Mouse (Mus musculus) lung, adult 2 months (tissue): ENCODE data around the gene Ldlr.
A peak's percentile ranks its signal among the peaks of the same experiment; 100 is the strongest.

Experiments
- CTCF ChIP-seq: fragments of 200-500 bp; IDR thresholded peaks from 2 replicates; pipeline ENCODE4 v1.5.1; 2011; ENCODE audit warnings: mild to moderate bottlenecking, low read length, control low read depth; ENCODE audit not compliant: insufficient read depth
- POLR2A ChIP-seq: fragments of 200-500 bp; IDR thresholded peaks from 2 replicates; pipeline ENCODE4 v1.6.1; 2011; ENCODE audit warnings: low read depth, mild to moderate bottlenecking, control low read depth, low read length, borderline replicate concordance; ENCODE audit errors: extremely low read depth

DNA sequence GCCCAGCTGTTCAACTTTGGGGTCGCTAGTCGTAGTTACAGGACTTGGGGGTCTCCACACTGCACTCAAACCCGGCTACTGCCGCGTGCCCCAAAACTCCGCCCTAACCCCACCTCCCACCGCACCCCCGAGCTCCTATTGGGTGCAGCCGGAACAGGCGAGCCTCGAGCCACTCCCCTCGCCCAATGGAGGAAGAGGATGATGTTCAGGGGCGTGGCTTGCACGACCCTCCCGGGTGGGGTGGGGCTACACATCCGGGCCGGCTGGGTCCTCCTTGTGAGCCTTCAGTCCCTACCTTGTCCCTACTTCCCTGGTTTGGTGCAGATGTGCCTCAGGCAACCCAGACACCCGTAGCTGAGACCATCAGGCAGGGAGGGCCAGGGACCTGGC is 859 bp downstream of the Ldlr start:
- TF ChIP-seq CTCF (no peak), POLR2A (peak; percentile 63; the same call in 1 of the 2 replicates)
